Mouse (Mus musculus) stomach, embryonic 14.5 days (tissue): Measurements from ENCODE around the gene Als2cl. TPM values are rescaled to one million over a fixed set of nuclear protein-coding genes. Genes with fewer than 3 reads are reported as not detected.

Experiments used
- ATAC-seq: fragments of 200-750 bp; cut with Nextera tagmentation; 2 replicates; pipeline ENCODE4 v1.8.0; 2017; ENCODE audit warnings: low read depth, moderate TSS enrichment; ENCODE audit not compliant: insufficient number of reproducible peaks, insufficient read depth, low FRiP score
- H3K27ac ChIP-seq: fragments of 300-500 bp; sonication (generic); 2 replicates; pipeline ENCODE4 v1.5.1; 2014; ENCODE audit warnings: mild to moderate bottlenecking, low read length, moderate library complexity, mixed read lengths
- H3K27me3 ChIP-seq: fragments of 300-500 bp; sonication (generic); 2 replicates; pipeline ENCODE4 v1.6.1; 2014; ENCODE audit warnings: low read length, control low read depth, mixed read lengths; ENCODE audit not compliant: control insufficient read depth, insufficient read depth
- H3K36me3 ChIP-seq: fragments of 300-500 bp; sonication (generic); 2 replicates; pipeline ENCODE4 v1.6.1; 2014; ENCODE audit warnings: mild to moderate bottlenecking, control low read depth, low read length, moderate library complexity, mixed read lengths; ENCODE audit not compliant: control insufficient read depth, insufficient read depth
- H3K4me1 ChIP-seq: fragments of 300-500 bp; sonication (generic); 2 replicates; pipeline ENCODE4 v1.6.1; 2014; ENCODE audit warnings: low read length, control low read depth, mixed read lengths; ENCODE audit not compliant: control insufficient read depth, insufficient read depth
- H3K4me2 ChIP-seq: fragments of 300-500 bp; sonication (generic); replicated peaks from 2 replicates; pipeline ENCODE4 v1.6.1; 2014; ENCODE audit warnings: low read depth, low read length, control low read depth
- H3K4me3 ChIP-seq: fragments of 300-500 bp; sonication (generic); 2 replicates; pipeline ENCODE4 v1.5.1; 2014; ENCODE audit warnings: low read depth, low read length, control low read depth
- H3K9ac ChIP-seq: fragments of 300-500 bp; sonication (generic); replicated peaks from 2 replicates; pipeline ENCODE4 v1.6.1; 2014; ENCODE audit warnings: low read depth, mild to moderate bottlenecking, control low read depth, low read length, moderate library complexity, mixed read lengths
- H3K9me3 ChIP-seq: fragments of 300-500 bp; sonication (generic); 2 replicates; pipeline ENCODE4 v1.6.1; 2016; ENCODE audit warnings: low read depth, low read length, control low read depth; ENCODE audit not compliant: control insufficient read depth
- WGBS: fragments of 180-500 bp; shearing (Covaris S2); extraction: QIAGEN DNeasy Blood & Tissue Kit; methylation state at CpG from one replicate; pipeline ENCODE4 v1.1.7; 2014; 5-methylcytosine and 5-hydroxymethylcytosine counted together
- polyA plus RNA-seq: library from polyadenylated mRNA; unstranded; fragments of >200 nt; fragmentation: Nextera tagmentation; extraction: Ambion mirVana; gene quantifications from 2 replicates; pipeline ENCODE4 v1.2.1, GENCODE M21; 2014

The Als2cl gene
- polyA plus RNA-seq, 1 experiment from 2014 or later = 5.8 TPM

GRCm38 (mm10) chr9:110887388-110888303 lies 8.0 kb downstream of the Als2cl start:
- H3K27ac ChIP-seq = no peak overlapping the region
- no peak overlapping the region for H3K4me2 ChIP-seq
- no peaks in the 10 kb centered on the region for H3K9me3 ChIP-seq
- no peaks in the 10 kb centered on the region for H3K4me1 ChIP-seq
- H3K36me3 ChIP-seq = no peaks in the 10 kb centered on the region
- 59% methylated on average over 9 of the region's 9 CpGs for WGBS
- H3K27me3 ChIP-seq = no peaks in the 10 kb centered on the region
- ATAC-seq = no peak
- no peak overlapping the region for H3K4me3 ChIP-seq
- H3K9ac ChIP-seq = no peak overlapping the region

GRCm38 (mm10) chr9:110888935-110889334 lies 9.3 kb downstream of the Als2cl start:
- H3K9ac ChIP-seq = no peak overlapping the region
- no peak overlapping the region for H3K4me3 ChIP-seq
- no peaks in the 10 kb centered on the region for H3K4me1 ChIP-seq
- H3K36me3 ChIP-seq = no peaks in the 10 kb centered on the region
- WGBS = 88% methylated on average over 14 of the region's 14 CpGs
- H3K27me3 ChIP-seq = no peaks in the 10 kb centered on the region
- no peaks in the 10 kb centered on the region for H3K9me3 ChIP-seq
- H3K27ac ChIP-seq = no peak overlapping the region
- H3K4me2 ChIP-seq = no peak overlapping the region
- no peak for ATAC-seq

- ATAC-seq = peak; percentile 30; the same call in 1 of the 2 replicates
- Histone ChIP-seq H3K9me3 (no peaks in the 10 kb centered on the region), H3K27me3 (no peaks in the 10 kb centered on the region), H3K27ac (no peak overlapping the region), H3K4me2 (no peak overlapping the region), H3K36me3 (no peaks in the 10 kb centered on the region), H3K4me1 (no peaks in the 10 kb centered on the region), H3K9ac (no peak overlapping the region), H3K4me3 (no peak overlapping the region)
- WGBS = 15% methylated on average over 21 of the region's 21 CpGs
Measured at GRCm38 (mm10) chr9:110890026-110890783, 10.5 kb downstream of the Als2cl start.

- no peak for ATAC-seq
- no peaks in the 10 kb centered on the region for H3K4me1 ChIP-seq
- H3K36me3 ChIP-seq = no peaks in the 10 kb centered on the region
- H3K27me3 ChIP-seq = no peaks in the 10 kb centered on the region
- no peak overlapping the region for H3K9ac ChIP-seq
- H3K4me2 ChIP-seq = no peak overlapping the region
- 74% methylated on average over 12 of the region's 12 CpGs for WGBS
- H3K9me3 ChIP-seq = no peaks in the 10 kb centered on the region
- H3K27ac ChIP-seq = no peak overlapping the region
- no peak overlapping the region for H3K4me3 ChIP-seq
Measured at GRCm38 (mm10) chr9:110891077-110891828, 11.6 kb downstream of the Als2cl start.

- H3K27me3 ChIP-seq = no peaks in the 10 kb centered on the region
- WGBS = 81% methylated on average over 3 of the region's 3 CpGs
- no peak overlapping the region for H3K4me2 ChIP-seq
- ATAC-seq = no peak
- no peak overlapping the region for H3K9ac ChIP-seq
- H3K27ac ChIP-seq = no peak overlapping the region
- no peaks in the 10 kb centered on the region for H3K4me1 ChIP-seq
- no peak overlapping the region for H3K4me3 ChIP-seq
- H3K36me3 ChIP-seq = no peaks in the 10 kb centered on the region
- H3K9me3 ChIP-seq = no peaks in the 10 kb centered on the region
Measured at GRCm38 (mm10) chr9:110892552-110892951, 12.9 kb downstream of the Als2cl start.

- H3K4me3 ChIP-seq = no peak overlapping the region
- H3K27ac ChIP-seq = no peak overlapping the region
- no peaks in the 10 kb centered on the region for H3K9me3 ChIP-seq
- no peak for ATAC-seq
- no peaks in the 10 kb centered on the region for H3K27me3 ChIP-seq
- H3K9ac ChIP-seq = no peak overlapping the region
- no peaks in the 10 kb centered on the region for H3K36me3 ChIP-seq
- 73% methylated on average over 10 of the region's 10 CpGs for WGBS
- H3K4me1 ChIP-seq = no peaks in the 10 kb centered on the region
- no peak overlapping the region for H3K4me2 ChIP-seq
Measured at GRCm38 (mm10) chr9:110893429-110893828, 13.8 kb downstream of the Als2cl start.

GRCm38 (mm10) chr9:110895507-110895906 lies 15.8 kb downstream of the Als2cl start:
- Histone ChIP-seq H3K27me3 (no peaks in the 10 kb centered on the region), H3K4me3 (no peak overlapping the region), H3K9ac (no peak overlapping the region), H3K36me3 (no peaks in the 10 kb centered on the region), H3K4me1 (no peaks in the 10 kb centered on the region), H3K4me2 (no peak overlapping the region), H3K27ac (no peak overlapping the region), H3K9me3 (no peaks in the 10 kb centered on the region)
- no peak for ATAC-seq
- 48% methylated on average over 5 of the region's 5 CpGs for WGBS

- Histone ChIP-seq H3K4me1 (no peaks in the 10 kb centered on the region), H3K4me2 (no peak overlapping the region)
- no peak for ATAC-seq
Measured at GRCm38 (mm10) chr9:110895994-110896393, 16.3 kb downstream of the Als2cl start.

More at GRCm38 (mm10) chr9:110895994-110896393, 16.3 kb downstream of the Als2cl start:
- Histone ChIP-seq H3K27ac (no peak overlapping the region), H3K27me3 (no peaks in the 10 kb centered on the region), H3K9ac (no peak overlapping the region), H3K9me3 (no peaks in the 10 kb centered on the region), H3K36me3 (no peaks in the 10 kb centered on the region), H3K4me3 (no peak overlapping the region)
- WGBS = 17% methylated on average over 7 of the region's 7 CpGs
